Mouse (Mus musculus): Measurements from ENCODE around the gene Gm3411. TPM values are rescaled to one million over a fixed set of nuclear protein-coding genes. Genes with fewer than 3 reads are reported as not detected.

The Gm3411 gene
- 4.7 TPM for polyA plus RNA-seq (2017; shearing (Covaris generic))

GRCm38 (mm10) chr14:6286931-6287715 is at the start of gene Gm3411:
Gene Gm3411, minus strand, starts transcription at chr14:6287250.

GRCm38 (mm10) chr14:6304743-6305142 is 17.7 kb upstream of the Gm3411 start, which contains the start of gene Gm21103:
Gene Gm21103, minus strand, starts transcription at chr14:6304843.

GRCm38 (mm10) chr14:6219192-6219591 is 67.9 kb downstream of the Gm3411 start, which contains the start of gene Gm21560:
Gene Gm21560, minus strand, starts transcription at chr14:6219292.

Other genes with a start within 250 kb of the Gm3411 start
- gene Gm6337, start 229.0 kb downstream of the Gm3411 start, polyA plus RNA-seq (2017; shearing (Covaris generic)), result not detected
- 4.4 TPM for gene Gm8206, start 193.3 kb downstream of the Gm3411 start, polyA plus RNA-seq (2017; shearing (Covaris generic))
- gene Gm3468, start 178.6 kb downstream of the Gm3411 start, polyA plus RNA-seq (2017; shearing (Covaris generic)), result 8.6 TPM
- not detected for gene Gm3476, start 161.4 kb downstream of the Gm3411 start, polyA plus RNA-seq (2017; shearing (Covaris generic))
- gene Gm21560, start 68.0 kb downstream of the Gm3411 start, polyA plus RNA-seq (2017; shearing (Covaris generic)), result not detected
- gene Gm21103, start 17.6 kb upstream of the Gm3411 start, polyA plus RNA-seq (2017; shearing (Covaris generic)), result not detected
- gene Gm3618, start 56.4 kb upstream of the Gm3411 start, polyA plus RNA-seq (2017; shearing (Covaris generic)), result not detected
- gene Gm16440, start 103.1 kb upstream of the Gm3411 start, polyA plus RNA-seq (2017; shearing (Covaris generic)), result not detected
- 2.1 TPM for gene Gm3591, start 125.2 kb upstream of the Gm3411 start, polyA plus RNA-seq (2017; shearing (Covaris generic))
- not detected for gene Gm3594, start 157.4 kb upstream of the Gm3411 start, polyA plus RNA-seq (2017; shearing (Covaris generic))